Mouse (Mus musculus) gastrocnemius, postnatal 4 days (tissue): ENCODE measurements at regions not wholly inside any gene's neighbourhood (a gene's known extent, or its start where the extent isn't known, plus 50 kb on each side); places are given as distances from the start of the nearest gene placed in this dataset.
"Not testable (repeated sequence)": the region's sequence is repeated elsewhere in the genome, so short reads cannot be mapped to it uniquely, and the experiment has no call there.

Experiments
- DNase-seq, 2 experiments: peaks; one replicate each; pipeline ENCODE4 v3.0.0; 2021 to 2022; ENCODE audit warnings: low spot score in 2 of 2, mixed read lengths in 2 of 2

- no peak for DNase-seq
These were observed 265.0 kb downstream of the Etnk1 start for GRCm38 (mm10) chr6:143431896-143432450.

DNA sequence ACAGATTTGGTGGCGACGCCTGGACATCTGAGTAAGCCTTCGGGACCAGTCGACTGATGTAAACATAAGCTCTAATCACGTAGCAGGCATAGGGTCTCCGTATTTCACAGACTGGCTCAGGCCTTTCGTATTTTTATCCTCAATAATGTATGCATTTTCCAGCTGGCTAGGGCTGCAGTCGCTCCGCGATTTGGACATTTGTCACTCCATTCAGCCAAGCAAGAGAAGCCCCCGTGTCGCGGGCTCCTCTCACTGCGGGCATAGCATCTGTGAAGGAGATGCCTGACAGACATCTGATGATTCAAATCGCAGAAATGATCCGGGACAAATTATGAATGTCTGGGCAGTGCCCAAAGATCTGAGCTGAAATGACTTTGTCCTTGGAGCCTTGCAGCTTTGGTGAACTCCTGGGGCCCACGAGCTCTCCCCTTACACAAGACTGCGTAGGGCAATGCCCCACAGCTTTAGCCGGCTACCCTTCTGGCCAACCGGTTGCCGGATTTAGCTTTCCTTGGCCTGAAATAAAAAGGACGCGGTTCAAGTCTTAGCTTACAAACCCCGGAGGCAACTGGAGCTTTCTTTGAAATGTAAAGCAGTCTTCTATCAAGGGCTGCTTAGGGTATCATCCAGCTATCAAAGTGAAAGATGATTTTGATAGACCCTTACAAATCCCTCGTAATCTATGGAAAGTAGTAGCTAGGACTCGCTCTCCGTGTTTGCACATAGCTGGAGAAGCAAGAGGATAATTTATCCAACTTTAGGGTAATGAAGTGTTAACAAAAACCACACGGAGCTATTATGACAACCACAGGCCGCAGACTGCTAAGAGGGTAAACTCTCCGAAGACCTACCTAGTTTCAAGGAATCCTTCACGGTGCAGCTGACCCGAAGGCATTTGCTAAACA is 270.6 kb downstream of the Etnk1 start:
- no peak for DNase-seq

DNA sequence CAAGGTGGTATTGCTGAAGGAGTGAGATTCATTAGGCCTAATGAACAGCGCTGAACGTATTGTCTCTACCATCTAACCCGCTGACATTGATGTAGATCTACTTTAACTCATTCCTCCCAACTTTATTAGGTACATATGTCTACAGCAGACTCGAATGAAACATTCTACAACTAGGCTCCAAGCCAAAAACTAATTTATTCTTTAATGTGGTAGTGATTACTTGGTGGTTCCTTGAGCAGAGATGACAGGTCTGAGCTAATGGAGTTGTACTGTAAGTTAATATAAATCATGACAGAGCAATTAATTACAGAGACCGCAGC is 271.2 kb downstream of the Etnk1 start:
- no peak for DNase-seq

GRCm38 (mm10) chr6:143439484-143439883 is 272.5 kb downstream of the Etnk1 start:
- DNase-seq = no peak

- DNase-seq = no peak
These were observed 273.4 kb downstream of the Etnk1 start for GRCm38 (mm10) chr6:143440237-143440950.

DNA sequence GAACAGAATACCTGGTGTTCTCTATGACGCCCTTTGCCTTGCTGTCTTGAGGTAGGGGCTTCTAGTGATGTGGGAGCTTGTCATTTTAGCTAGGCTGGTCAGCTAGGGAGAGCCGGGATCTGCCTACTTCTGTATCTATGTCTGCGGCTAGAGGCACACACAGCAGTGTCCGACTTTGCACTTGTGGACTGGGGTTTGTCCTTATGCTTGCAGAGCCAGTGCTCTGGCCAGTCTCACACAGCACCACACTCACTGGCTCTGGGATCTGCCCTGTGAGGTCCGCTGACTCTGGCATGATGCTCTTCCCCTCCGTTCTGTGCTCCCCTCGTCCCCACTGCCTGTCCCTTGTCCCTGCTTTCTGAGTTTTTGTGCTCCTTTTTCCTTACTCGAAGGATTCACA is 275.3 kb downstream of the Etnk1 start:
- DNase-seq = no peak

GRCm38 (mm10) chr6:143443446-143443845 is 276.4 kb downstream of the Etnk1 start:
- DNase-seq = no peak

DNA sequence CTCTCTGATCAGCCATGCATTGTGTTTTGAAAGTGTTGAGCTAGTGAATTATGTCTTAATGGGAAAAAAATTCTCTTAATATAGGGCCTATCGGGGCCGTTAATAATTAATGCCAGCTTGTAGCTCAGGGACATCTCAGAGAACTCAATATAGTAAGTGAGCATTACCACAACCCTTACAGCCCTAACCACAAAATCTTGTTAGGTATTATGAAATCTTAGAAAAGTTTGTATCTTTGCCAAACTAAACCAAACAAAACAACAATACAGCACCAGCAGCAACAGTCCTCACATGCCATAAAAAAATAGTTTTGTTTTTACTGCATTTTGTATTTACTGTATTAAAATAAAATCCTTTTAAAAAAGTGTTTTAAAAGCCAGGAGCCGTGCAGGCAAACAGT is 277.8 kb downstream of the Etnk1 start:
- no peak for DNase-seq

DNA sequence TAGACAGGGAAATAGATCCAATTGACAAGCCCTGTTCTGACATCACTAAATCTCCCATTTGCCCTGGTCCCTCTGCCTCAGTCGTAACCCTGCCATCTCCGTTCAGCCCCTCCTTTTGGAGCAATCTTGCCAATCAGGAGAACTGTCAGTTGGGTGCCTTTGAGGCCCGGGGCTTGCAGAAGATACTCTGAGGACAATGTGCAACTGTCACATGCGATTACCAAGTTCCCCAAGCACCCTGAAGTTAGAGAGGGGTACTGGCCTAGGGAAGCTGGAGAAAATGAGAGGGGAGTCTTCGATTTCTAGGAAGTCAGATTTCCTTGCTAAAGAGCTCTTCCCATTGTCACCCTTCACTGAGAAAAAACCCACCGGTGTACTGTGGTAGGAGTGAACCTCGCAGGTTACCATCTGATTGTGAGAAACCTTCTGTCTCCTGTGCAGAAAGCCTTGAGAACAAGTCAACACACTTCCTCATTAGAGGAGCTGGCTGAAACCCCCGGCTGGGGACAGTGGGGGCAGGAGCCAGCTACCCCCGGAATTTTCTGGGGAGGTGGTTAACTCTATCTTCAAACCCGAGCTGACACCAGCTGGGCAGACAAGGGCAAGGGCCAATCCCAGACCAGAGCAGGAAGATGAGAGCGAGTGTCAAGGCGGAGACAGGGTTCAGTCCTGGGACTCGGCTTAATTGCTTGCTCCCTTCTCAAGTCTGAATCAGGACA is 279.0 kb downstream of the Etnk1 start:
- DNase-seq = no peak

- no peak for DNase-seq
These were observed 280.0 kb downstream of the Etnk1 start for GRCm38 (mm10) chr6:143447060-143447459.

GRCm38 (mm10) chr6:143449071-143449470 is 282.1 kb downstream of the Etnk1 start:
- DNase-seq = no peak

DNA sequence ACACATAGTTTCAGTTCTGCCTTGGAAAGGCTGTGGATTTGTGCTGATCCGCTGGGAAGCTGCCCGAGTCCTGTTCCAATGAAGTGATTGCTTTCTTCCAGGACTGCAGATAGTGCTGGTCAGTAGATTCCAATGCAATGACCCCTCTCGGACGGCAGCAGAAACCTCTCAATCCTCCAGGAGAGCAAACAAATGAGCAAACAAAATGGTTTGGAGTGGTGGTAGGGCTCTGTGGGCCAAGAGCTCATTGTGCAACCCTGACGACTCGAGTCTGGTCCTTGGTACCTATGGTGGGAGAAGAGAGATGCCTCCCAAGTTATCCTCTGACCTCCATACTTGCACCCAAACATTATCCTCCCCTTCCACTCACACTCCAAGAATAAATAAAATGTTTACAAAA is 284.8 kb downstream of the Etnk1 start:
- no peak for DNase-seq

DNA sequence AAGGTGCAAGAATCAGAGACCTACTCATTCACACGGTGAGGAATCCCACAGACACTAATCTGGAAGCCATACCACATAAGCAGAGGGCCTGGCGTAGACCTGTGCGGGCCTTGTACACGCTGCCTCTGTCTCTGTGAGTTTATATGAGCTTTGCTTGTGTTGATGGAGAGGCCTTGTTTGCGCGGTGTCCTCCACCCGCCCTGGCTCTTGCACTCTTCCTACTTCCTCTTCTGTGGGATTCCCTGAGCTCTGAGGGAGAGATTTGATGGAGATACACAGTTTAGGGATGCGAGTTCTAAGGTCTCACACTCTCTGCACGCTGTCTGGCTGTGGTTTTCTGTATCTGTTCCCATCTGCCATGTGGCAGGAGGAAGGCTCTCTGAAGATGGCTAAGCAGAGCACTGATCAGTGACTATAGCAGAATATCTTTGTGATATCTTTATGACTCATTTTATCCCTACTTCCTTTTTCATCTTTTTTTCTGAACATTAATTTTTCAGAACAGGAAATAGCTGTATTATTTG is 287.7 kb downstream of the Etnk1 start:
- DNase-seq = no peak

DNA sequence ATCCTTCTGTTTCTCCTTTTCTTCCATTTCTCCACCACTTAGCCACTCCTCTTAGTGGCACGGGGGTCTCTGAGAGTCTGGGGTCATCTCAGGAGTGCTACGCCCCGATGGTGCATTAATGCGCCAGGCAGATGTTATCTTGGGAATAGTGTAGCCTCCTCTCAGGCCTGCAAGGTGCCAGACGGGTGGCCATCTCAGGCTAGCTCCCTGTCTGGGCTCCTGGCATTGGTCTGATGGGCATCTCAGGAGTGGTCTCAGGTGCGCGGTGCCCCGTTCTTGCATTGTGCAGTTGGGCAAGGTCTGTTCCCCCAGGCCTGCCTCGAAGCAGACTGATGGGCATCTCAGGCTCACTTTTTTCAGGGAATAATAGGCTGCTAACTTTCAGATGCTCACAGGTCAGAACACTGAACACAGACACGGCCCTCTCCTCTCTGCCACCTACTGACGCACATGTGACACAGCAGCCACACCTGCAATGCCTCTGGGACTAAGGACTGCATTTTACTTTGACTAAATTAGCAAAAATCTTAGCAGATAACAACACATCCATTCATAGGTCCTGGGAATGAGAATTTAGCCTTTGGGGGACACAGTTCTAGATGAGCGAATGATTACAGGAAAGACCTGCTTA is 298.0 kb downstream of the Etnk1 start:
- DNase-seq = no peak

- not testable (repeated sequence) for DNase-seq
These were observed 305.7 kb downstream of the Etnk1 start for GRCm38 (mm10) chr6:143472676-143473075.

GRCm38 (mm10) chr6:143474396-143474795 is 307.4 kb downstream of the Etnk1 start:
- DNase-seq = no peak

DNA sequence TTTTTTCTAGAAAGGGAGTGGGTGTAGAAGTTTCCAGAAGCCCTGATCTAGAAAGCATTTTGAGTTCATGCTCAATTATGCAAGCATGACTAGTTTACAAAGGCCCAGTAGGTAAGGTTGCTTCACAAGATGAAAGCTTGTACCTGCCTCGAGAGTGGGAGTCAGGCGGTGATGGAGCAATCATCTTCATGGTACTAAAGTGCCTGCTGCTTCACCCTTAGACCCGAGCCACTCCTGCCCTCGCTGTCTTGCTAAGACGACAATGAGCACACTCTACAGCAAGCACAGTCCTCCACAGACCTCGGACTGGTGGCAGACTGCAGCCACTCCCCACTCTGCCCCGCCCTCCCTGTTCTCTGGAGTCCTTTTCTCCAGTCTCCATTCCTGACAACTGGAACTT is 308.3 kb downstream of the Etnk1 start:
- DNase-seq = no peak

- DNase-seq = no peak
These were observed 310.4 kb downstream of the Etnk1 start for GRCm38 (mm10) chr6:143477396-143477795.

DNA sequence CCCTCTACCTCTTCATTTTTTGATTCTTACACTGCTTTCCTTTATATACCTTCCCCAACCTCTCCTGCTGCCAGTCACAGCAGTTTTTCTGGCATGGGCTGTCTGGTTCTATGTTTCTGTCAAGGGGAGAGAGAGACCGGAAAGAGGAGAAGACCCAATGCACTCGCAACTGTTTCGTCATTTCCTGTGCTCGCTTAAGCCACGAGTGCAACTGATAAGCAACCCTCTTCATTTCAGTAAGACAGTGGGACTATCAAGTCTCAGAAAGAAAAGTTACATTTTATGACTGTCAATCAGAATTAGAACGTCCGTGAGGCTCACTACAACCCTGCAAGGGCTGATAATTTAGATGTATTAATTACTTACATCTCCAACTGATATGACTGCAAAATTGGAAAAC is 312.2 kb downstream of the Etnk1 start:
- no peak for DNase-seq

- DNase-seq = no peak
These were observed 312.8 kb downstream of the Etnk1 start for GRCm38 (mm10) chr6:143479701-143480388.
